Mouse (Mus musculus) bone marrow, adult 2 months (tissue): Measurements from ENCODE around the gene Arhgap45. TPM values are rescaled to one million over a fixed set of nuclear protein-coding genes. Genes with fewer than 3 reads are reported as not detected.
A peak's percentile ranks its signal among the peaks of the same experiment; 100 is the strongest.

ENCODE experiments used
- H3K27ac ChIP-seq: fragments of 200-500 bp; 2 replicates; pipeline ENCODE4 v1.5.1; 2012; ENCODE audit warnings: low read depth, mild to moderate bottlenecking, control low read depth, inconsistent platforms, low read length; ENCODE audit not compliant: control insufficient read depth, poor library complexity, insufficient read depth
- H3K4me1 ChIP-seq: fragments of 200-500 bp; 2 replicates; pipeline ENCODE4 v1.6.1; 2011; ENCODE audit warnings: low read length; ENCODE audit not compliant: control insufficient read depth, insufficient read depth
- H3K4me3 ChIP-seq: fragments of 200-500 bp; replicated peaks from 2 replicates; pipeline ENCODE3; 2011; ENCODE audit warnings: mild to moderate bottlenecking, low read depth, low read length, control low read depth; ENCODE audit not compliant: control insufficient read depth
- CTCF ChIP-seq: fragments of 200-500 bp; IDR thresholded peaks from 2 replicates; pipeline ENCODE4 v1.5.1; 2011; ENCODE audit warnings: low read length, control low read depth; ENCODE audit not compliant: control insufficient read depth, insufficient read depth
- POLR2A ChIP-seq: fragments of 200-500 bp; IDR thresholded peaks from 2 replicates; pipeline ENCODE4 v1.6.1; 2011; ENCODE audit warnings: low read depth, mild to moderate bottlenecking, control low read depth, low read length, borderline replicate concordance; ENCODE audit not compliant: control insufficient read depth
- WGBS: fragments of 180-500 bp; shearing (Covaris S2); methylation state at CpG from one replicate; pipeline ENCODE4 v1.1.7; 2018; 5-methylcytosine and 5-hydroxymethylcytosine counted together
- polyA plus RNA-seq: library from polyadenylated mRNA; stranded (reverse); fragments of >200 nt; gene quantifications from 2 replicates; pipeline ENCODE4 v1.2.4, GENCODE M21; 2011; ENCODE audit warnings: low replicate concordance; ENCODE audit not compliant: missing spikeins, insufficient read depth, insufficient read length

The Arhgap45 gene
- polyA plus RNA-seq, 1 experiment = 291 TPM

GRCm38 (mm10) chr10:80077312-80077711 is 60.9 kb downstream of the Arhgap45 start:
- Histone ChIP-seq H3K27ac (no peak overlapping the region), H3K4me1 (peaks cover 9% of the 10 kb centered on the region), H3K4me3 (no peak overlapping the region)
- TF ChIP-seq POLR2A (no peak), CTCF (no peak)
- 89% methylated on average over 5 of the region's 5 CpGs for WGBS

- H3K4me1 ChIP-seq = peaks cover 7% of the 10 kb centered on the region
- H3K27ac ChIP-seq = no peak overlapping the region
- 90% methylated on average over 1 of the region's 1 CpGs for WGBS
- no peak overlapping the region for H3K4me3 ChIP-seq
- TF ChIP-seq POLR2A (no peak), CTCF (no peak)
Observed at GRCm38 (mm10) chr10:80078366-80078765, 61.9 kb downstream of the Arhgap45 start.

DNA sequence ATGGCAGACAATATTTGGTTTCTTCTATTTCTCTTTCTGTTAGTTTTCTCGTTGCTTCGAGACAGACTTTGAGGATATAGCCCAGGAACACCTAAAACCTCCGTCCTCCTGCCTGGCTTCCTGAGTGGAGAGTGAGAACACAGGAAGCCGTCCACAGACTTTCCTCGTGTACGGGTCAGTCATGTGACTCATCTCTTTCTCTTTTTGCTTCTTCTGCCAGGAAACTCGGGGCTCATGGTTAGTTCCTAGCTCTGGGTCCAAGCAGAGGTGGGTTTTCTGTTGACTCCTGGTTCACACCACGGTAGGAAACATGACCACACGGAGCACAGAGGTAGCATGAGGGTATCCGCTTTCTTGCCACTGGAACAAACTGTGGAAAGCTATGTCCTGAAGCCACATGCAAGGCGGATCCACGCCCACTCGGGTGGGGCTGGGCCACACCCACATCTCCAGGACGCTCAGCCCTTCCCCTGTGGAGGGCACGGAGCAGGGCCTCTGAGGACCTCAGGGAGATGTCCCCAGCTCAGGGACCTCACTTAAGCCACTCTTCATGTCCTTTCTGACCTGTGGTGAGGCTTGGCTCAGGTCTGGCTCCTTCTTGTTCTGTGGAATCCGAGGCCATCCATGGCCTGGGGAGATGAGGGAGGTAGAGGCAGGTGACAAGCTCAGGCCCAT is 64.1 kb downstream of the Arhgap45 start:
- H3K4me3 ChIP-seq = peak overlapping the region; percentile 6
- TF ChIP-seq CTCF (no peak), POLR2A (no peak)
- H3K27ac ChIP-seq = peak overlapping the region; percentile 79
- WGBS = 40% methylated on average over 16 of the region's 16 CpGs
- H3K4me1 ChIP-seq = peaks cover 8% of the 10 kb centered on the region

Other genes starting within 250 kb of the Arhgap45 start
- 26.5 and 42.8 TPM in 2 replicates for gene Rnf126, start 249.7 kb upstream of the Arhgap45 start, polyA plus RNA-seq
- 1.0 and 1.8 TPM in 2 replicates for gene Fstl3, start 239.4 kb upstream of the Arhgap45 start, polyA plus RNA-seq
- 13.1 and 40.0 TPM in 2 replicates for gene Prss57, start 225.7 kb upstream of the Arhgap45 start, polyA plus RNA-seq
- 19.7 and 36.1 TPM in 2 replicates for gene Palm, start 223.1 kb upstream of the Arhgap45 start, polyA plus RNA-seq
- gene Misp, start 195.7 kb upstream of the Arhgap45 start, polyA plus RNA-seq = not detected in 2 replicates
- 113 and 188 TPM in 2 replicates for gene Ptbp1, start 162.2 kb upstream of the Arhgap45 start, polyA plus RNA-seq
- 143 and 259 TPM in 2 replicates for gene Prtn3, start 142.2 kb upstream of the Arhgap45 start, polyA plus RNA-seq
- gene Plppr3, start 142.0 kb upstream of the Arhgap45 start, polyA plus RNA-seq = 16.4 and 32.4 TPM in 2 replicates
- 102 and 162 TPM in 2 replicates for gene Elane, start 130.4 kb upstream of the Arhgap45 start, polyA plus RNA-seq
- gene Cfd, start 125.8 kb upstream of the Arhgap45 start, polyA plus RNA-seq = 20.0 TPM in 1 of 2 replicates, not detected in the other
- gene Med16, start 107.7 kb upstream of the Arhgap45 start, polyA plus RNA-seq = 12.3 and 19.2 TPM in 2 replicates
- not detected in 2 replicates for gene Gm26602, start 105.8 kb upstream of the Arhgap45 start, polyA plus RNA-seq
- gene Kiss1r, start 99.7 kb upstream of the Arhgap45 start, polyA plus RNA-seq = 1.5 TPM in 1 of 2 replicates, not detected in the other
- 182 and 197 TPM in 2 replicates for gene R3hdm4, start 95.4 kb upstream of the Arhgap45 start, polyA plus RNA-seq
- 12.4 and 27.6 TPM in 2 replicates for gene Arid3a, start 89.6 kb upstream of the Arhgap45 start, polyA plus RNA-seq
- gene Wdr18, start 56.5 kb upstream of the Arhgap45 start, polyA plus RNA-seq = 26.7 and 43.3 TPM in 2 replicates
- gene Grin3b, start 45.9 kb upstream of the Arhgap45 start, polyA plus RNA-seq = not detected in 2 replicates
- gene Tmem259, start 32.3 kb upstream of the Arhgap45 start, polyA plus RNA-seq = 78.6 and 131 TPM in 2 replicates
- gene Cnn2, start 28.1 kb upstream of the Arhgap45 start, polyA plus RNA-seq = 41.7 and 92.4 TPM in 2 replicates
- 54.3 and 96.9 TPM in 2 replicates for gene Abca7, start 20.2 kb upstream of the Arhgap45 start, polyA plus RNA-seq
- gene Polr2e, start 23.1 kb downstream of the Arhgap45 start, polyA plus RNA-seq = 35.6 and 44.5 TPM in 2 replicates
- gene Gpx4, start 30.5 kb downstream of the Arhgap45 start, polyA plus RNA-seq = 948 and 2,392 TPM in 2 replicates
- 37.6 and 83.8 TPM in 2 replicates for gene Sbno2, start 88.9 kb downstream of the Arhgap45 start, polyA plus RNA-seq
- gene Stk11, start 99.2 kb downstream of the Arhgap45 start, polyA plus RNA-seq = 197 and 344 TPM in 2 replicates
- gene Atp5d, start 122.0 kb downstream of the Arhgap45 start, polyA plus RNA-seq = 131 and 178 TPM in 2 replicates
- gene Cbarp, start 124.2 kb downstream of the Arhgap45 start, polyA plus RNA-seq = 3.4 and 3.7 TPM in 2 replicates
- gene Midn, start 131.6 kb downstream of the Arhgap45 start, polyA plus RNA-seq = 36.0 and 53.2 TPM in 2 replicates
- gene Cirbp, start 149.3 kb downstream of the Arhgap45 start, polyA plus RNA-seq = 200 and 277 TPM in 2 replicates
- 8.8 and 23.7 TPM in 2 replicates for gene 1600002K03Rik, start 156.3 kb downstream of the Arhgap45 start, polyA plus RNA-seq
- gene Efna2, start 162.8 kb downstream of the Arhgap45 start, polyA plus RNA-seq = 0.70 TPM in 1 of 2 replicates, not detected in the other
- gene Mum1, start 209.8 kb downstream of the Arhgap45 start, polyA plus RNA-seq = 64.4 and 77.5 TPM in 2 replicates
- gene Ndufs7, start 232.5 kb downstream of the Arhgap45 start, polyA plus RNA-seq = 72.4 and 80.0 TPM in 2 replicates
- 1.7 and 5.8 TPM in 2 replicates for gene Gamt, start 244.4 kb downstream of the Arhgap45 start, polyA plus RNA-seq
- gene Dazap1, start 244.8 kb downstream of the Arhgap45 start, polyA plus RNA-seq = 75.7 and 150 TPM in 2 replicates